Mouse (Mus musculus): ENCODE results near the gene 4933411K16Rik.
"Not testable (repeated sequence)": the region's sequence is repeated elsewhere in the genome, so short reads cannot be mapped to it uniquely, and the experiment has no call there.

4933411K16Rik gene

DNA sequence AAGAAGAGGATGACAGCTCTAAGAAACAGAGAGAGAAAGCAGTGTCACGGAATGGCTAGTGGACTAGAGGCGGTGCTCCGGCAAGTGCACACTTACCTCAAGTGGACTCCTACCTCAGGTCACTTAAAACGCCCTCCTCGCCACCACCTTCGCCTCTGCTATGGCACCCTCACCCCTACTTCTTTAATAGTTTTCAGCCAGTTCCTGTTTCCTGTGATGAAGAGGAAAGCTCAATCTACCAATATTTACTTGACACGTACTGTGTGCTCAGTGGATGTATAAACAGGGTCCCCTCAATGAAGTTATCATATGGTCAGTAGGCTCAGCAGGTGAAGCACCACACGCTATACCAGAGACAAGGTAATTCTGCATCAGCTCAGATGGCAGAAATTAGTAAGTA lies 26.5 kb downstream of the 4933411K16Rik start:
- no peak for DNase-seq (ENCODE audit: low spot score in 2 of 2)

- DNase-seq (ENCODE audit: low spot score in 2 of 2), result no peak
Observed at GRCm38 (mm10) chr19:42079006-42079405, 27.0 kb downstream of the 4933411K16Rik start.

DNA sequence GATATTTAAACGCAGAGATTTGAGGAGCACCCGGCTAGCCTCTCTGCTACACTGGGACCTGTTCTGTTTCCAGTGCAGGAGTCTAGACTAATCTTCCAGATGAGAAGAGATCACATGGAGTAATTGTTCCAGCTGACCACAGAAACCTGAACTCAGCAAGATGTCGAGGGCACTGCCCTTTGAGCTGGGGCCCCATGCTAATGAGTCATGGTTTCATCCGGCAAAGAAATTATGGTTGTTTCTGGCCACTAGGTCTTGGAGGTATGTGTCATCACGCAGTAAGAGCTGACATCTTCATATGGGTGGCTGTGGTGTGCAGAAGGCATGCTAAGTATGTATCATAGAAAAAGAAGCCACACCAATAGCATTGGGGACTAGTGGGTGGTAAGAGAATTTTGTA lies 27.9 kb downstream of the 4933411K16Rik start:
- no peak for DNase-seq (ENCODE audit: low spot score in 2 of 2)

DNA sequence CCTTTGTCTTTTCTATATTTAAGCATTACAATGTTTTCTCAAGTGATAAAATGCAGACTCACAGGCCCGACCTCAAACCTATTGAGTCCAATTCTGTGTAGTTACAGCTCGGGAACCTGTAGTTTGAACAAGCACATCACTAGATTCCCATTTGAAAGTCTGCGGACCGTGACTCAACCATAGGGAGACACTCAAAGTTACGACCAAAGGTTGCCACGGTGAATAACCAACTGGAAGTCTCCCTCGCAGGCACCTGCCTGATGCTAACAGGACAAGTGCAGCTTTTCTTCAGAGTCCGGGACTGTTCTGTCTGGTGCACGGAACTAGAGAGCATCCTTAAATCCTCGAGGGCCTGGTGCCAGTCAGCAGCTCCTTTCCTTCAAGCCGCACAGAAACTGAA lies 28.4 kb downstream of the 4933411K16Rik start:
- no peak for DNase-seq (ENCODE audit: low spot score in 2 of 2)

DNA sequence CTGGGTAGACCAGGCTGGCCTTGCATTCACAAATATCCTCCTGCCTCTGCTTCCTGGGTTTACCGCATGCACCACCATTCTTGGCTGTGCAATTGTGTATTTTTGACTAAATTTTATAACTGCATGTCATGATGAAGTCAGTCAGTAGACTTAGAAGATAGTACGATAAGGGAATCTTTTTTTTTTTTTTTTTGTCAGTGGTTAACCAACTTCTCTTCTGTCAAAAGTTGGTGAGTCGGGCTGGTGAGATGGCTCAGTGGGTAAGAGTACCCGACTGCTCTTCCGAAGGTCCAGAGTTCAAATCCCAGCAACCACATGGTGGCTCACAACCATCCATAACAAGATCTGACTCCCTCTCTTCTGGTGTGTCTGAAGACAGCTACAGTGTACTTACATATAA lies 29.6 kb downstream of the 4933411K16Rik start:
- not testable (repeated sequence) for DNase-seq (ENCODE audit: low spot score in 2 of 2)

DNA sequence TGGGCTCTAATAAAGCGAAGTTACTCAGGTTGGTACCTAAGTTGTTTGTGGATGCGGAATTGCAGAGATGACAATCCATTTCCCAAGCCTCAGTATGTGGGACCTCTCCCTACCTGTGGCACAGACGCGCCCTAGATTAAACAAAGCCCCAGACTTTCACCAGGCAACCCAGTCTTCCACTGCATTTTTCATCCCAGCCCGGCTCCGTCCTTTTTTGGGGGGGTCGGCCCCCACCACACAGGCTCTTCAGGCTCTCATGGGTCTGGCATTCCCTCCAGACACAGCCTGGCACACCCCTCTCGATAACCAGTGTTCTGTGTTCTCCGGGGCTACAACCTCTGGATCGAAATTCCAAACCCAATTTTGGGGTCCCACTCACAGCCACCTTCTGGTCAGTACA lies 33.6 kb downstream of the 4933411K16Rik start:
- DNase-seq (ENCODE audit: low spot score in 2 of 2), result no peak

DNA sequence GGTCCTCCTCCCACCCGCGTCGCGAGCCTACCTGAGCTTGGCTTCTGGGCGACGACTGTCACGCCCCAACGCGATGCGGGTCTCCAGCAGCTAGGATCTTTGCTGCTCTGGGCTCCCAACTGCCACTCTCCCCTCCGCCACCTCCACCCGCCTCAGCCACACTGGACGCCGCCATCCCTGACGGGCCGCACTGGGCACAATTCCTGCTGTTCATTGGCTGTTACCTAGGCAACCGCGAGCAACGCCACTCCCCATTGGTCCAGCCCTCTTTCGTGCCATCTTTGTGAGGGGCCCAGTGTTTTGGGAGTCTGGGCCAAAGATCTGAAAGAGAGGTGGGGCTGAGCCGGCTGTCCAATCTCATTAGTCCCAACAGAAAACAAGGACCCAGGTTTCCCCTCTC lies 34.1 kb downstream of the 4933411K16Rik start, which contains the start of gene Morn4:
Morn4 (minus strand) TSS at position 192 of the 400 bp plus-strand sequence.
- peak; percentile 19 to 44 for DNase-seq (ENCODE audit: low spot score in 2 of 2)

GRCm38 (mm10) chr19:42089103-42089747 lies 37.2 kb downstream of the 4933411K16Rik start:
- DNase-seq (ENCODE audit: low spot score in 2 of 2), result peak; percentile 77 to 80

GRCm38 (mm10) chr19:42089748-42090595 lies 37.9 kb downstream of the 4933411K16Rik start, which contains the start of gene Pi4k2a:
Pi4k2a (plus strand) TSS chr19:42090470.
- DNase-seq (ENCODE audit: low spot score in 2 of 2), result peak; percentile 100

DNA sequence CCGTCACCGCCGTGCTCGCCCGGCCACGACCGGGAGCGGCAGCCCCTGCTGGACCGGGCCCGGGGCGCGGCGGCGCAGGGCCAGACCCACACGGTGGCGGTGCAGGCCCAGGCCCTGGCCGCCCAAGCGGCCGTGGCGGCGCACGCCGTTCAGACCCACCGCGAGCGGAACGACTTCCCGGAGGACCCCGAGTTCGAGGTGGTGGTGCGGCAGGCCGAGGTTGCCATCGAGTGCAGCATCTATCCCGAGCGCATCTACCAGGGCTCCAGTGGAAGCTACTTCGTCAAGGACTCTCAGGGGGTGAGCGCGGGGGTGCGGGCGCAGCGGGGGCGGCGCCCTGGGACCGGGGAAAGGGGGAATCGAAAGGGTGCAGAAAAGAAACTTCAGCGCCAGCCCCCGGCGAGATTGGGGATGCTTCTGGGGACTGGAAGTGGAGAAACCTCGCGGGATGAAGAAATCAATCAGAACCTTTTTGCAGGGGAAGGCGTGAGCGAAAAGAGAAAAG lies 38.6 kb downstream of the 4933411K16Rik start:
- peak in 1 of 2 experiments; percentile 31 for DNase-seq (ENCODE audit: low spot score in 2 of 2)

GRCm38 (mm10) chr19:42099406-42099805 lies 47.4 kb downstream of the 4933411K16Rik start:
- no peak for DNase-seq (ENCODE audit: low spot score in 2 of 2)
